Mouse (Mus musculus): ENCODE measurements around the gene C1rl. TPM values are rescaled to one million over a fixed set of nuclear protein-coding genes. Genes with fewer than 3 reads are reported as not detected.
A peak's percentile ranks its signal among the peaks of the same experiment; 100 is the strongest.

Gene C1rl
- 0.06 and 0.08 TPM in 2 replicates for polyA plus RNA-seq (2015; fragmentation: Nextera tagmentation; extraction: Ambion mirVana)

GRCm38 (mm10) chr6:124492842-124493561 lies at the start of gene C1rl:
TSS of gene C1rl (plus strand) at chr6:124493113.
- WGBS = 52% methylated on average over 4 of the region's 4 CpGs
- Histone ChIP-seq H3K4me2 (replicated peaks) (no peak within 1 kb of the TSS), H3K36me3 (no peaks in the 10 kb centered on the region), H3K4me3 (no peak within 1 kb of the TSS), H3K27me3 (no peaks in the 10 kb centered on the region), H3K9ac (replicated peaks) (no peak within 1 kb of the TSS), H3K9me3 (no peaks in the 10 kb centered on the region), H3K4me1 (no peaks in the 10 kb centered on the region), H3K27ac (replicated peaks) (no peak within 1 kb of the TSS)
- peak; percentile 66 for ATAC-seq (replicated peaks)

GRCm38 (mm10) chr6:124443338-124443737 lies 49.6 kb upstream of the C1rl start:
- H3K4me2 ChIP-seq (replicated peaks) = no peak overlapping the region
- no peak overlapping the region for H3K27ac ChIP-seq (replicated peaks)
- H3K36me3 ChIP-seq = peaks cover 11% of the 10 kb centered on the region; the same call in 1 of the 2 replicates
- WGBS = 85% methylated on average over 2 of the region's 2 CpGs
- no peak overlapping the region for H3K4me3 ChIP-seq
- H3K9me3 ChIP-seq = no peaks in the 10 kb centered on the region
- no peaks in the 10 kb centered on the region for H3K4me1 ChIP-seq
- ATAC-seq (replicated peaks) = no peak
- H3K9ac ChIP-seq (replicated peaks) = no peak overlapping the region
- no peaks in the 10 kb centered on the region for H3K27me3 ChIP-seq

- Histone ChIP-seq H3K4me1 (no peaks in the 10 kb centered on the region), H3K36me3 (peaks cover 19% of the 10 kb centered on the region), H3K9ac (replicated peaks) (no peak overlapping the region), H3K27me3 (no peaks in the 10 kb centered on the region), H3K4me3 (no peak overlapping the region), H3K9me3 (no peaks in the 10 kb centered on the region), H3K4me2 (replicated peaks) (no peak overlapping the region), H3K27ac (replicated peaks) (no peak overlapping the region)
- 95% methylated on average over 2 of the region's 2 CpGs for WGBS
- no peak for ATAC-seq (replicated peaks)
Measured at GRCm38 (mm10) chr6:124446024-124446423, 46.9 kb upstream of the C1rl start.

- peaks cover 19% of the 10 kb centered on the region for H3K36me3 ChIP-seq
- H3K9me3 ChIP-seq = no peaks in the 10 kb centered on the region
- no peak overlapping the region for H3K9ac ChIP-seq (replicated peaks)
- no peak for ATAC-seq (replicated peaks)
- no peaks in the 10 kb centered on the region for H3K27me3 ChIP-seq
- WGBS = 96% methylated on average over 9 of the region's 9 CpGs
- no peak overlapping the region for H3K4me2 ChIP-seq (replicated peaks)
- no peaks in the 10 kb centered on the region for H3K4me1 ChIP-seq
- no peak overlapping the region for H3K4me3 ChIP-seq
- no peak overlapping the region for H3K27ac ChIP-seq (replicated peaks)
Measured at GRCm38 (mm10) chr6:124446459-124446858, 46.5 kb upstream of the C1rl start.

- Histone ChIP-seq H3K4me2 (replicated peaks) (no peak overlapping the region), H3K4me1 (no peaks in the 10 kb centered on the region), H3K36me3 (peaks cover 19% of the 10 kb centered on the region), H3K27ac (replicated peaks) (no peak overlapping the region), H3K9ac (replicated peaks) (no peak overlapping the region), H3K9me3 (no peaks in the 10 kb centered on the region), H3K27me3 (no peaks in the 10 kb centered on the region), H3K4me3 (no peak overlapping the region)
- no peak for ATAC-seq (replicated peaks)
- 92% methylated on average over 2 of the region's 2 CpGs for WGBS
Measured at GRCm38 (mm10) chr6:124447356-124447755, 45.6 kb upstream of the C1rl start.

GRCm38 (mm10) chr6:124448186-124448852 lies 44.6 kb upstream of the C1rl start:
- H3K27me3 ChIP-seq = no peaks in the 10 kb centered on the region
- peaks cover 19% of the 10 kb centered on the region for H3K36me3 ChIP-seq
- ATAC-seq (replicated peaks) = no peak
- H3K4me3 ChIP-seq = no peak overlapping the region
- H3K4me1 ChIP-seq = no peaks in the 10 kb centered on the region
- no peak overlapping the region for H3K9ac ChIP-seq (replicated peaks)
- H3K4me2 ChIP-seq (replicated peaks) = no peak overlapping the region
- H3K27ac ChIP-seq (replicated peaks) = no peak overlapping the region
- 78% methylated on average over 10 of the region's 10 CpGs for WGBS
- H3K9me3 ChIP-seq = no peaks in the 10 kb centered on the region

GRCm38 (mm10) chr6:124448959-124449667 lies 43.8 kb upstream of the C1rl start:
- Histone ChIP-seq H3K4me3 (no peak overlapping the region), H3K27me3 (no peaks in the 10 kb centered on the region), H3K4me2 (replicated peaks) (no peak overlapping the region), H3K9ac (replicated peaks) (no peak overlapping the region), H3K36me3 (peaks cover 17% of the 10 kb centered on the region), H3K4me1 (no peaks in the 10 kb centered on the region), H3K9me3 (no peaks in the 10 kb centered on the region), H3K27ac (replicated peaks) (no peak overlapping the region)
- no peak for ATAC-seq (replicated peaks)
- WGBS = 94% methylated on average over 16 of the region's 16 CpGs

- H3K9me3 ChIP-seq = no peaks in the 10 kb centered on the region
- H3K27ac ChIP-seq (replicated peaks) = no peak overlapping the region
- peaks cover 17% of the 10 kb centered on the region for H3K36me3 ChIP-seq
- no peaks in the 10 kb centered on the region for H3K27me3 ChIP-seq
- H3K4me1 ChIP-seq = no peaks in the 10 kb centered on the region
- no peak overlapping the region for H3K9ac ChIP-seq (replicated peaks)
- H3K4me2 ChIP-seq (replicated peaks) = no peak overlapping the region
- WGBS = 90% methylated on average over 18 of the region's 18 CpGs
- H3K4me3 ChIP-seq = no peak overlapping the region
- ATAC-seq (replicated peaks) = no peak
Measured at GRCm38 (mm10) chr6:124449668-124450383, 43.1 kb upstream of the C1rl start.

GRCm38 (mm10) chr6:124451995-124452394 lies 40.9 kb upstream of the C1rl start:
- H3K9ac ChIP-seq (replicated peaks) = no peak overlapping the region
- no peaks in the 10 kb centered on the region for H3K27me3 ChIP-seq
- no peak overlapping the region for H3K4me3 ChIP-seq
- peaks cover 16% of the 10 kb centered on the region for H3K36me3 ChIP-seq
- WGBS = 64% methylated on average over 3 of the region's 3 CpGs
- no peak overlapping the region for H3K4me2 ChIP-seq (replicated peaks)
- no peak overlapping the region for H3K27ac ChIP-seq (replicated peaks)
- 0 out of 2 replicates have a peak, but pooled peaks have one; percentile 12 for ATAC-seq (replicated peaks)
- no peaks in the 10 kb centered on the region for H3K9me3 ChIP-seq
- no peaks in the 10 kb centered on the region for H3K4me1 ChIP-seq

GRCm38 (mm10) chr6:124453756-124454155 lies 39.2 kb upstream of the C1rl start:
- Histone ChIP-seq H3K4me3 (no peak overlapping the region), H3K9me3 (no peaks in the 10 kb centered on the region), H3K9ac (replicated peaks) (no peak overlapping the region), H3K27ac (replicated peaks) (no peak overlapping the region), H3K4me2 (replicated peaks) (no peak overlapping the region), H3K36me3 (peaks cover 21% of the 10 kb centered on the region), H3K4me1 (no peaks in the 10 kb centered on the region), H3K27me3 (no peaks in the 10 kb centered on the region)
- WGBS = 47% methylated on average over 4 of the region's 4 CpGs
- ATAC-seq (replicated peaks) = no peak

- no peak overlapping the region for H3K27ac ChIP-seq (replicated peaks)
- no peaks in the 10 kb centered on the region for H3K9me3 ChIP-seq
- no peak overlapping the region for H3K4me2 ChIP-seq (replicated peaks)
- H3K27me3 ChIP-seq = no peaks in the 10 kb centered on the region
- H3K9ac ChIP-seq (replicated peaks) = no peak overlapping the region
- H3K4me3 ChIP-seq = no peak overlapping the region
- no peaks in the 10 kb centered on the region for H3K4me1 ChIP-seq
- peaks cover 7% of the 10 kb centered on the region for H3K36me3 ChIP-seq
- WGBS = 95% methylated on average over 5 of the region's 5 CpGs
- ATAC-seq (replicated peaks) = no peak
Measured at GRCm38 (mm10) chr6:124456243-124456642, 36.7 kb upstream of the C1rl start.

- Histone ChIP-seq H3K4me1 (peaks cover 2% of the 10 kb centered on the region; the same call in 1 of the 2 replicates), H3K36me3 (peaks cover 7% of the 10 kb centered on the region), H3K27me3 (no peaks in the 10 kb centered on the region), H3K27ac (replicated peaks) (no peak overlapping the region), H3K4me2 (replicated peaks) (no peak overlapping the region), H3K9ac (replicated peaks) (no peak overlapping the region), H3K9me3 (no peaks in the 10 kb centered on the region), H3K4me3 (no peak overlapping the region)
- no peak for ATAC-seq (replicated peaks)
- 93% methylated on average over 5 of the region's 5 CpGs for WGBS
Measured at GRCm38 (mm10) chr6:124457827-124458226, 35.1 kb upstream of the C1rl start.

All from forebrain, embryonic 15.5 days (tissue).